Mouse (Mus musculus): ENCODE data around the gene Ap3b1. TPM values are rescaled to one million over a fixed set of nuclear protein-coding genes. Genes with fewer than 3 reads are reported as not detected.
"Not testable (repeated sequence)": the region's sequence is repeated elsewhere in the genome, so short reads cannot be mapped to it uniquely, and the experiment has no call there.

Ap3b1 gene
- 47.2 and 70.3 TPM in 2 replicates for total RNA-seq (2014; fragmentation: Nextera tagmentation)
- total RNA-seq (2017), result 87.4 and 88.1 TPM in 2 replicates

GRCm38 (mm10) chr13:94358401-94359265 lies at the start of gene Ap3b1:
Gene Ap3b1, plus strand, starts transcription at chr13:94358960.
- ATAC-seq (replicated peaks; ENCODE audit: poor library complexity, severe bottlenecking), result peak; percentile 78

- not testable (repeated sequence) for ATAC-seq (replicated peaks; ENCODE audit: poor library complexity, severe bottlenecking)
These were observed 45.9 kb upstream of the Ap3b1 start for GRCm38 (mm10) chr13:94312812-94313211.

GRCm38 (mm10) chr13:94316975-94317511 lies 41.7 kb upstream of the Ap3b1 start:
- no peak for ATAC-seq (replicated peaks; ENCODE audit: poor library complexity, severe bottlenecking)

DNA sequence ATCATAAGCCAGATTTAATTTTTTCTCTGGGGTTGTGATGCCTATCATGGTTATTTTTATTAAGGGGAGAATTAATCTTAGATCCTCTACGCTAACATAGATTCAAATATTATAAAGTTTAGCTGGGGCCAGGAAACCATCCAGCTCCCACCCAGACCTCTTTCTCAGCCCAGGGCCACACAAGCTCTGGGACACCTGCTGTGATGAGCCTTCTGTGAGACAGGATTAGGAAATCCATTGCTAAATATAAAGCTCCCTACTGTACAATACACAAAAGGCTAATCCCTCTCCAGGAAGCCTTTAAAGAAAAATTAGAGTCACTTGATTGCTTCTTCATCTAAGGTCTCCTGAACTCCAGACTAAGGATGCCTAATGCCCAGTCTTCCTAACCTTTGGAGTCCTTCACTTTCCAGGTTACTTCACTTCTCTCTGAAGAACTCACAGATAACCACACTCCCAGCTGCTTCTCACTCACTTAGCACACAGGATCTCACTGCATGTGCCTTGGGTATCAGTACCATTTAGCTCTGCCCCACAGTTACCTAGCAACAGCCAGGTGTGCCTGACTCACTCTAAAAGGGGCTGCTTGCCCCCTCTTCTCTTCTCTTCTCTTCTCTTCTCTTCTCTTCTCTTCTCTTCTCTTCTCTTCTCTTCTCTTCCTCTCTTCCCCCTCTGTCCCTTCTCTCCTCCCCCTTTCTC lies 37.5 kb upstream of the Ap3b1 start:
- no peak for ATAC-seq (replicated peaks; ENCODE audit: poor library complexity, severe bottlenecking)

DNA sequence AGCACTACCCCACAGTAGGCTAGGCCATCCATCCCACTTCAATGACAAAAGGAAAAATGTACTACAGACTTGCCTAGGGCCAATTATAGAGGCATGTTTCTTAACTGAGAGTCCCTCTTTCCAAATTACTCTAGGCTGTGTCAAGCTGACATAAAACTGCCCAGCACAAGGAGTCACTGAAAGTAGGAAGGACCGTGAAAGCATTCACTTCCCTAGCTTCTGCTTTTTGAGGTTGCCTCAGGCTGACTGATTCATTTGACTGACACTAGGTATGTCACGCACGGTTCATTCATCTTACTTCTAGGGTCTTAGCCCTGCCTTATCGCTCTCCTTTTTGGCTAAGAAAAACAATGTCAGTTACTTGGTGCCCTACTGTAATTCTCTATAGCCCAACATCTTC lies 36.3 kb upstream of the Ap3b1 start:
- ATAC-seq (replicated peaks; ENCODE audit: poor library complexity, severe bottlenecking), result peak; percentile 94

- peak; percentile 17; the same call in 1 of the 2 replicates for ATAC-seq (replicated peaks; ENCODE audit: poor library complexity, severe bottlenecking)
These were observed 30.7 kb upstream of the Ap3b1 start for GRCm38 (mm10) chr13:94328063-94328462.

DNA sequence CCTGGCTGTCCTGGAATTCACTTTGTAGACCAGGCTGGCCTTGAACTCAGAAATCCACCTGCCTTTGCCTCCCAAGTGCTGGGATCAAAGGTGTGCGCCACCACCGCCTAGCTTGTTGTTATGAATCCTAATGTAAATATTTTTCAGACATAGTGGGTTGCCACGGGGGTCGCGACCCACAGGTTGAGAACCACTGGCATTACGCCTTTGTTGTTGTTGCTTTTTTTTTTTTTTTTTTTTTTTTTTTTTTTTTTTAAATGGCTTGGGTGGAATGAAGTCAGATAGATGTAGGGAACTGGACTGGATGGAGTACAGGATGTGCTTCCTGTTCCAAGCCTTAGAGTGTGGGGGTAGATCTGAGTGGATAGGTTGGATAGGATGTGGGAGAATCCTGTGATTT lies 29.8 kb upstream of the Ap3b1 start:
- not testable (repeated sequence) for ATAC-seq (replicated peaks; ENCODE audit: poor library complexity, severe bottlenecking)

GRCm38 (mm10) chr13:94330392-94330979 lies 28.3 kb upstream of the Ap3b1 start:
- ATAC-seq (replicated peaks; ENCODE audit: poor library complexity, severe bottlenecking), result no peak

DNA sequence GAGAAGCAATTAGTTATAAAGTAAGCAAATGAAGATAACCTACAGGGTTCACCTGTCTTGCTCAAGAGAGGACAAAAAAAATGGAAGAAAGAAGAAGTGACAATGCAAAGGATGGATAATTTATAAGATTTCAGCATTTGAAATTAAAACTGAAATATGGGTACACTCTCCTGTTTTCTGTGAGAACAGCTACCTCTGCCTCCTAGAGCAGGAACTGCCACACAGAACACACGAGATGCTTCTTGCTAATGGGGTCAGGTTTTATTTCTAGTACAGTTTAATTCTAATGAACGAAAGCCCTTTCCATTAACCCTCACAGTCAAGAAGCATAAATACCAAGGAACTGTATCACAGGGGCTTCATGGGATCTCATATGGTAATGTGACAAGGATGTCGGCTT lies 20.4 kb upstream of the Ap3b1 start:
- ATAC-seq (replicated peaks; ENCODE audit: poor library complexity, severe bottlenecking), result no peak

GRCm38 (mm10) chr13:94343192-94343591 lies 15.6 kb upstream of the Ap3b1 start:
- peak; percentile 40; the same call in 1 of the 2 replicates for ATAC-seq (replicated peaks; ENCODE audit: poor library complexity, severe bottlenecking)

GRCm38 (mm10) chr13:94344600-94344999 lies 14.2 kb upstream of the Ap3b1 start:
- ATAC-seq (replicated peaks; ENCODE audit: poor library complexity, severe bottlenecking), result not testable (repeated sequence)

- peak; percentile 53 for ATAC-seq (replicated peaks; ENCODE audit: poor library complexity, severe bottlenecking)
These were observed 4.2 kb upstream of the Ap3b1 start for GRCm38 (mm10) chr13:94354584-94354983.

GRCm38 (mm10) chr13:94358101-94358400 lies 709 bp upstream of the Ap3b1 start:
- peak; percentile 20 for ATAC-seq (replicated peaks; ENCODE audit: poor library complexity, severe bottlenecking)

DNA sequence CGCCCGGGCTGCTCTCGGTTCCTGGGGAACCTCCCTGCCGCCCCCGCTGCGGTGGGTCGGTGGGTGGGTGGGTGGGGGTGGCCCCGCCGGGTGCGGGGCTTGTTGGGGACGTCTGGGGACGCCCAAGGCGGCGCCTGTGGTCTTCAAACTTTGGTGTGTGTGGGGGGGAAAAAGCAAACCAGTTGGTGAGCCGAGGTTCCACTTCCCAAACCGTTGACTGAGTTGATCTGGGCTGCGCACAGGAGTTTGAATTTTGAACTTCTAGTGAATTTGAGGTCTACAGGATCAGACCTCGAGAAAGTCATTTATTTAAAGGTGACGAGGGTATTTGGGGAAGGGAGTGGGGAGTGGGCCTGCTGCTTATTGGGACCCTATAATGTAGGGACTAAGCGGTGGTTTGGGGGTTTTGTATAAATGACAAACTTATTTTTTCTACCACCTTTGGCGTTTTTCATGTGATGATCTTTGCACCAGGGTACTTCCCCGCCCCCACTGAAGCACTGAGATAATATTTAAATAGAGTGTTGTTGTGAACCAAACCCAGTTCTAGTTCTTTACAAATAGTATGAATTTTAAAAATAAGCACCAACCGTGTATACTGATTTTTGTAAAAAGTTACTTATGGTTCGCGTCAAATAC lies 641 bp downstream of the Ap3b1 start:
- peak; percentile 22; the same call in 1 of the 2 replicates for ATAC-seq (replicated peaks; ENCODE audit: poor library complexity, severe bottlenecking)

GRCm38 (mm10) chr13:94361013-94361580 lies 2.3 kb downstream of the Ap3b1 start:
- ATAC-seq (replicated peaks; ENCODE audit: poor library complexity, severe bottlenecking), result not testable (repeated sequence)

DNA sequence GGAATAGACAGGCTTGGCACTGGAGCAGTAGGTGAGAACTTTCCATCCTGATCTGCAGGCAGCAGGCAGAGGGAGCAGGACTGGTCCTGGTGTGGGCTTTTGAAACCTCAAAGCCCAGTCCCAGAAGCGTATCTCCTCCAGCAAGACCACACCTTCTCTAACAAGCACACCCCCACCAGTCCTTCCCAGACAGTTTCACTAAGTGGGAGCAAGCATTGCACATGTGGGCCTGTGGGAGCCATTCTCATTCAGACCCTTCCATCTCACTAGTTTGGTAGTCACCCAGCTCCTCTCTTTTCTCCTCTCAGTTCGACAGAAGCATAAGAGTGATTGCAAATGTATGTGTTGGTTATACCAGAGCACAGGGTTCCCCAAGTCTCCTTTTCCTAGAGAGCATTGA lies 5.6 kb downstream of the Ap3b1 start:
- no peak for ATAC-seq (replicated peaks; ENCODE audit: poor library complexity, severe bottlenecking)

GRCm38 (mm10) chr13:94365108-94365907 lies 6.5 kb downstream of the Ap3b1 start:
- no peak for ATAC-seq (replicated peaks; ENCODE audit: poor library complexity, severe bottlenecking)

- ATAC-seq (replicated peaks; ENCODE audit: poor library complexity, severe bottlenecking), result no peak
These were observed 9.1 kb downstream of the Ap3b1 start for GRCm38 (mm10) chr13:94367869-94368268.

DNA sequence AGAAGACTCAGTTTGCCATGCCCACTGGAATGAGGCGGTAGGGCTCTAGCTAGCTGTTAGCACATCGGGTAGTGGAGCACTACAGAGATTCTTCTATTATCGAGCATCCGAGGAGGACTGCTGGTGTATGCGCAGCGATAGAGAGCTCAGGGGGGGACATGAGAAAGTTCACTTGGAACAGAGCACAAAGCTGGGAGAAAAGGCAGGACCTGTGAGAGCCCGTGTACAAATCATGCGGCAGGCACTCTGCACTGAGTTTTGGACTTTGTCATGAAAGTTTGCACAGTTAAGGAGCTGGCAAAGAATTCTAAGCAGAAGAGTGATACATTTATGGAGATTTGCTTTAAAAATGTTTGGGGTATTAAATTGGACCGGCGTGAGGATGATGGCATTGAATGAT lies 11.8 kb downstream of the Ap3b1 start:
- ATAC-seq (replicated peaks; ENCODE audit: poor library complexity, severe bottlenecking), result no peak
